Mouse (Mus musculus): Measurements from ENCODE around the gene Myl7. TPM values are rescaled to one million over a fixed set of nuclear protein-coding genes. Genes with fewer than 3 reads are reported as not detected.

The Myl7 gene
- not detected for total RNA-seq (2023)

DNA sequence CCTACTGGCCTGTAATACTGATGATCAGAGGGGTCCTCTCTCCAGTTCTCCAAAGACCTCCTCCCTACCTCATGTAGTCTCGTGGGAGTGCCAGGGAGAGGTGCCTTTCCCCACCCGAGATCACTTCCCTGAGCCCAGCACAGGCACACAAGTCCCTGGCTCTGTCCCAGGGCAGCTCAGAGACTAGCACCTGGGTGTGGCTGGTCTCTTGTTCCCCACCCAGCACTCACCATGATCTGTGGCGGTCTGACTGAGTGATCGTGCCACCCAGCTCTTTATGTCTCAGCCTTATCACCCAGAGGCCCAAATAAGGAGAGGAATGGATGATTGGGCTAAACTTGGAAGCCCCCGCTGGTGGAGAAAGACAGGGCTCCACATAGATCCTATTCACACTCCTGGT lies at the start of gene Myl7:
TSS of gene Myl7 (minus strand) at position 252 of the 400 bp plus-strand sequence.

DNA sequence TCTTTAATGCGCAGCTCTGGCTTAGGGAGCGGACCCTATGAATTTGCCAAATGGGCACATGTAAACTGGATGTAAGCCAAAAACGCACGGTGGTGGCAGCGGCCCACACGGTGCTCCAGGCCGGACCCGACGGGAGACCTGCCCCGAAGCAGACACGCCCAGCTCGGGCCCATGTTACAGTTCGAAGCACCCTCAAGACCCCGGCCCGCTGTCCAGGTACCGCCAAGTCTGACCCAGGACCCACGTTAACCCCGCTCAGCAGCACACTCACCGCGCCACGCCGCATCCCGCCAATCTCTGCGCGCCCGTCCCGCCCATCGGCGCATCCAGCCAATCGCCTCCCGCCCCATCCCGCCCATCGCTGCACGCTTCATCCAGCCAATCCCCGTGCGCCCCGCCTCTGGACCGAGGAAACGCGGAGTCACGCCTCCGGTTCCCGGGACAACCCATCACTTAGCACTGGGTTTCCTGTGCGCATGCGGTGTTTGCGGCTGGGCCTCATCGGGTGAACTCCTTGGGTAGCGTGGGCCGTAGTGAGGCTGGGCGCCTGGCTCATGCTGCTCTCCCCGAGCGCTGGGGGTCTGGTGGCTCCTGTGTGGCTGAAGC lies 20.6 kb downstream of the Myl7 start, which contains the start of gene Pold2:
TSS of gene Pold2 (minus strand) at position 372 of the 606 bp plus-strand sequence.

DNA sequence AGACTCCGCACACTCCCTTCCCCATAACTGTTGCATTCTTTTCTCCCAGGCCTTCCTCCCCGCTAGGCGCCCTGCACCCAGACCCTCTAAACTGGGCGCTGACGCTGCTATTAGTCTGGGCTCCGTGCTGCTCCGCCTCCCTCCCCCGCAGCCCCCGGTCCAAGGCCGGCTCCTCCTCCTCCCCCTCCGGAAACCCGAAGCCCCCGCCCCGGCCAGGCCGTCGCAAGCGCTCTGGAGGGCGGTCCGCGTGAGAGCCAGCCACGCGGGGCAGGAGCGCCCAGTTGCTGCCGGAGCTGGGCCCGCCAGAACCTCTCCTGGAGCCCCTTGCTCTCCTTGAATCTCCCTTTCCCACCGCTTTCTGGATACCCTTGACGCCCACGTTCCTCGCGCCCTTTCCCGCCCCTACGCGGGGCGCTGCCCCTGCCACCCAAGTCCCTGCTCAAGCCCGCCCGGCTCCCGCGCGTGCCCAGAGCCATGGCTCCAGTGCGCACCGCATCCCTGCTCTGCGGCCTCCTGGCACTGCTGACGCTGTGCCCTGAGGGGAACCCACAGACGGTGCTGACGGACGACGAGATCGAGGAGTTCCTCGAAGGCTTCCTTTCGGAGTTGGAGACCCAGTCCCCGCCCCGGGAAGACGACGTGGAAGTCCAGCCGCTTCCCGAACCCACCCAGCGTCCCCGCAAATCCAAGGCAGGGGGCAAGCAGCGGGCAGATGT lies 36.7 kb downstream of the Myl7 start, which contains the start of gene Aebp1:
TSS of gene Aebp1 (plus strand) at position 270 of the 716 bp plus-strand sequence.

Other genes with a start within 250 kb of the Myl7 start
- 10 to 100 TPM; 42.1 to 43.1 TPM for gene Mrps24, start 183.1 kb downstream of the Myl7 start, total RNA-seq (2023)
- gene Urgcp, start 136.4 kb downstream of the Myl7 start, total RNA-seq (2023), result 10 to 100 TPM; 10.3 to 14.8 TPM
- 100 to 1,000 TPM; 153 to 168 TPM for gene Dbnl, start 110.3 kb downstream of the Myl7 start, total RNA-seq (2023)
- not detected for gene Pgam2, start 95.0 kb downstream of the Myl7 start, total RNA-seq (2023)
- 10 to 100 TPM; 27.4 to 30.0 TPM for gene Polm, start 60.8 kb downstream of the Myl7 start, total RNA-seq (2023)
- under 1 TPM in 1 of 2 experiments, not detected in 1; 0.13 TPM for gene Aebp1, start 36.8 kb downstream of the Myl7 start, total RNA-seq (2023)
- 10 to 100 TPM; 31.5 to 36.2 TPM for gene Pold2, start 20.5 kb downstream of the Myl7 start, total RNA-seq (2023)
- not detected for gene Gck, start 51.3 kb upstream of the Myl7 start, total RNA-seq (2023)
- gene Ykt6, start 56.9 kb upstream of the Myl7 start, total RNA-seq (2023), result 10 to 100 TPM; 55.3 to 63.3 TPM
- 1 to 10 TPM in 1 of 2 experiments, under 1 TPM in 1; 0.75 to 1.3 TPM for gene Camk2b, start 167.6 kb upstream of the Myl7 start, total RNA-seq (2023)

Measured in neutrophil, adult 83 days (primary cell).